9 mouse cellular contexts compared by ENCODE assay signal in genomic region chr19:17271179-17271622, GRCm38 (mm10).
DNase-seq lines count a peak whose midpoint lies in the region; ATAC-seq and TF ChIP-seq lines count a peak whose summit lies in the region.
"Had no signal": no experiment of that assay in that cellular context is flagged by ENCODE, and none has a peak within 500 bp of the region (broad histone marks: within the 10 kb centered on the region; RNA-seq: fewer than 3 reads in every experiment).

No protein-coding gene starts in this region.

- no peaks in the 10 kb centered on the region for H3K27me3 ChIP-seq in lung, embryonic 15.5 days
- H3K27me3 ChIP-seq in embryonic facial prominence, embryonic 11.5 days (ENCODE audit: control insufficient read depth, insufficient read depth, low read length), result no peaks in the 10 kb centered on the region
- H3K27me3 ChIP-seq in neural tube, embryonic 12.5 days (replicated peaks), result no peaks in the 10 kb centered on the region
- H3K27me3 ChIP-seq in liver, postnatal 0 days (ENCODE audit: insufficient read depth, low read length), result no peaks in the 10 kb centered on the region

- no peaks in the 10 kb centered on the region for H3K9me3 ChIP-seq in lung, embryonic 15.5 days
- H3K9me3 ChIP-seq in embryonic facial prominence, embryonic 11.5 days (replicated peaks; ENCODE audit: control insufficient read depth, low read length), result no peaks in the 10 kb centered on the region
- H3K9me3 ChIP-seq in neural tube, embryonic 12.5 days, result no peaks in the 10 kb centered on the region
- no peaks in the 10 kb centered on the region for H3K9me3 ChIP-seq in liver, postnatal 0 days (ENCODE audit: low read length)

- intact Hi-C loops in heart, postnatal 10 days (cut with DNase I), result no loop called here

- no peaks in the 10 kb centered on the region for H3K36me3 ChIP-seq in lung, embryonic 15.5 days
- no peaks in the 10 kb centered on the region for H3K36me3 ChIP-seq in embryonic facial prominence, embryonic 11.5 days (replicated peaks; ENCODE audit: control insufficient read depth, insufficient read depth, low read depth, low read length)
- H3K36me3 ChIP-seq in neural tube, embryonic 12.5 days, result no peaks in the 10 kb centered on the region
- no peaks in the 10 kb centered on the region for H3K36me3 ChIP-seq in liver, postnatal 0 days (replicated peaks; ENCODE audit: insufficient read depth, low read length)

- H3K27ac ChIP-seq in lung, embryonic 15.5 days, result peak overlapping the region; percentile 53; the same call in 1 of the 2 replicates
- peak overlapping the region; percentile 22; the same call in 1 of the 2 replicates for H3K27ac ChIP-seq in embryonic facial prominence, embryonic 11.5 days (replicated peaks; ENCODE audit: low read depth, low read length)
- peak overlapping the region; percentile 11; the same call in 1 of the 2 replicates for H3K27ac ChIP-seq in neural tube, embryonic 12.5 days
- H3K27ac ChIP-seq in liver, postnatal 0 days (ENCODE audit: low read depth), result no peak overlapping the region

- 22% methylated on average over 3 of the region's 3 CpGs for WGBS in lung, embryonic 15.5 days
- WGBS in embryonic facial prominence, embryonic 11.5 days, result 10% methylated on average over 3 of the region's 3 CpGs
- 36% methylated on average over 3 of the region's 3 CpGs for WGBS in neural tube, embryonic 12.5 days
- WGBS in liver, postnatal 0 days (ENCODE audit: insufficient replicate concordance), result 61% methylated on average over 3 of the region's 3 CpGs

- no peak for DNase-seq in lung, postnatal 10 days
- peak; percentile 53 for DNase-seq in embryonic facial prominence, embryonic 11.5 days (ENCODE audit: low spot score)
- peak; percentile 41 to 45 for DNase-seq in heart, postnatal 10 days
- no peak for DNase-seq in cerebellum, postnatal 14 days
- no peak for DNase-seq in liver, postnatal 0 days
- DNase-seq: lung, adult 18-20 months had no signal

- no peak for TF ChIP-seq EP300 in liver, postnatal 0 days (IDR thresholded peaks at IDR 0.05; ENCODE audit: low read depth)

- H3K4me2 ChIP-seq in lung, embryonic 15.5 days, result no peak overlapping the region
- no peak overlapping the region for H3K4me2 ChIP-seq in embryonic facial prominence, embryonic 11.5 days (ENCODE audit: low read depth, low read length)
- H3K4me2 ChIP-seq in neural tube, embryonic 12.5 days (replicated peaks), result no peak overlapping the region
- no peak overlapping the region for H3K4me2 ChIP-seq in liver, postnatal 0 days (ENCODE audit: low read depth, low read length)

- ATAC-seq in lung, embryonic 15.5 days (ENCODE audit: borderline replicate concordance, extremely low read depth, low FRiP score, low TSS enrichment), result no peak
- no peak; the same call in 1 of the 2 replicates for ATAC-seq in embryonic facial prominence, embryonic 11.5 days (replicated peaks; ENCODE audit: insufficient number of reproducible peaks, low FRiP score, low TSS enrichment, low read depth)
- no peak for ATAC-seq in neural tube, embryonic 12.5 days (ENCODE audit: low FRiP score, low read depth)
- ATAC-seq in liver, postnatal 0 days, result no peak
- no peak for ATAC-seq in frontal cortex, adult (ENCODE audit: low TSS enrichment)

- no peak for TF ChIP-seq CTCF in liver, postnatal 0 days (IDR thresholded peaks at IDR 0.05; ENCODE audit: low read depth)

- no peak overlapping the region for H3K4me3 ChIP-seq in lung, embryonic 15.5 days
- no peak overlapping the region for H3K4me3 ChIP-seq in embryonic facial prominence, embryonic 11.5 days (ENCODE audit: low read depth, low read length)
- H3K4me3 ChIP-seq in neural tube, embryonic 12.5 days, result no peak overlapping the region
- no peak overlapping the region for H3K4me3 ChIP-seq in liver, postnatal 0 days (ENCODE audit: low read depth, low read length)

- H3K9ac ChIP-seq in lung, embryonic 15.5 days, result no peak overlapping the region
- H3K9ac ChIP-seq in embryonic facial prominence, embryonic 11.5 days (replicated peaks; ENCODE audit: low read length), result no peak overlapping the region
- no peak overlapping the region for H3K9ac ChIP-seq in neural tube, embryonic 12.5 days
- H3K9ac ChIP-seq in liver, postnatal 0 days (replicated peaks), result no peak overlapping the region

- H3K4me1 ChIP-seq in lung, embryonic 15.5 days, result peaks cover 6% of the 10 kb centered on the region
- no peaks in the 10 kb centered on the region for H3K4me1 ChIP-seq in embryonic facial prominence, embryonic 11.5 days (ENCODE audit: control insufficient read depth, insufficient read depth, low read length)
- peaks cover 6% of the 10 kb centered on the region; the same call in 1 of the 2 replicates for H3K4me1 ChIP-seq in neural tube, embryonic 12.5 days
- no peaks in the 10 kb centered on the region for H3K4me1 ChIP-seq in liver, postnatal 0 days (ENCODE audit: insufficient read depth)

Comparison
In these comparisons a context has a peak if more than half of its experiments do, and no peak if none do; other contexts are left out.
1. DNase-seq: peak in embryonic facial prominence, embryonic 11.5 days (single experiment) and heart, postnatal 10 days (2 of 2); none in lung, postnatal 10 days (single experiment), cerebellum, postnatal 14 days (0 of 2) and liver, postnatal 0 days (single experiment).